Mouse (Mus musculus) lung, embryonic 15.5 days (tissue): Measurements from ENCODE around the gene Zdhhc5. TPM values are rescaled to one million over a fixed set of nuclear protein-coding genes. Genes with fewer than 3 reads are reported as not detected.
"Not testable (repeated sequence)": the region's sequence is repeated elsewhere in the genome, so short reads cannot be mapped to it uniquely, and the experiment has no call there.

Experiments
- ATAC-seq: fragments of 200-750 bp; cut with Nextera tagmentation; 2 replicates; pipeline ENCODE4 v1.8.0; 2017; ENCODE audit warnings: moderate number of reproducible peaks, borderline replicate concordance; ENCODE audit not compliant: low FRiP score, low TSS enrichment; ENCODE audit errors: extremely low read depth
- H3K27ac ChIP-seq: fragments of 300-500 bp; sonication (generic); 2 replicates; pipeline ENCODE4 v1.5.1; 2015; ENCODE audit warnings: moderate library complexity, mild to moderate bottlenecking, inconsistent platforms
- H3K27me3 ChIP-seq: fragments of 300-500 bp; sonication (generic); 2 replicates; pipeline ENCODE4 v1.6.1; 2015; ENCODE audit warnings: inconsistent platforms
- H3K36me3 ChIP-seq: fragments of 300-500 bp; sonication (generic); 2 replicates; pipeline ENCODE4 v1.6.1; 2015; ENCODE audit warnings: inconsistent platforms
- H3K4me1 ChIP-seq: fragments of 300-500 bp; sonication (generic); 2 replicates; pipeline ENCODE4 v1.6.1; 2015; ENCODE audit warnings: inconsistent platforms
- H3K4me2 ChIP-seq: fragments of 300-500 bp; sonication (generic); 2 replicates; pipeline ENCODE4 v1.6.1; 2015; ENCODE audit warnings: inconsistent platforms, mild to moderate bottlenecking, moderate library complexity
- H3K4me3 ChIP-seq: fragments of 300-500 bp; sonication (generic); 2 replicates; pipeline ENCODE4 v1.5.1; 2015; ENCODE audit warnings: mild to moderate bottlenecking, inconsistent platforms
- H3K9ac ChIP-seq: fragments of 300-500 bp; sonication (generic); 2 replicates; pipeline ENCODE4 v1.6.1; 2015; ENCODE audit warnings: inconsistent platforms
- H3K9me3 ChIP-seq: fragments of 300-500 bp; sonication (generic); 2 replicates; pipeline ENCODE4 v1.6.1; 2016; ENCODE audit warnings: inconsistent platforms
- WGBS: fragments of 180-500 bp; shearing (Covaris S2); methylation state at CpG from one replicate; pipeline ENCODE4 v1.1.7; 2015; 5-methylcytosine and 5-hydroxymethylcytosine counted together
- polyA plus RNA-seq: library from polyadenylated mRNA; unstranded; fragments of >200 nt; fragmentation: Nextera tagmentation; extraction: Ambion mirVana; gene quantifications from 2 replicates; pipeline ENCODE4 v1.2.1, GENCODE M21; 2015

Gene Zdhhc5
- polyA plus RNA-seq, 1 experiment from 2014 or later, result 24.5 TPM

GRCm38 (mm10) chr2:84733579-84734300, 18.8 kb upstream of the Zdhhc5 start, which contains the start of gene Ypel4:
Ypel4 (plus strand) TSS chr2:84734058.
- peak within 1 kb of the TSS; percentile 37 for H3K4me3 ChIP-seq
- 2% methylated on average over 8 of the region's 8 CpGs for WGBS
- no peak within 1 kb of the TSS for H3K27ac ChIP-seq
- no peaks in the 10 kb centered on the region for H3K36me3 ChIP-seq
- H3K27me3 ChIP-seq, result peaks cover 16% of the 10 kb centered on the region; the same call in 1 of the 2 replicates
- peak within 1 kb of the TSS; percentile 32 for H3K9ac ChIP-seq
- peaks cover 46% of the 10 kb centered on the region for H3K4me1 ChIP-seq
- H3K4me2 ChIP-seq, result peak within 1 kb of the TSS; percentile 46
- no peaks in the 10 kb centered on the region for H3K9me3 ChIP-seq
- ATAC-seq, result peak; percentile 4; the same call in 1 of the 2 replicates

- Histone ChIP-seq H3K9me3 (no peaks in the 10 kb centered on the region), H3K9ac (no peak overlapping the region), H3K27me3 (peaks cover 16% of the 10 kb centered on the region; the same call in 1 of the 2 replicates), H3K4me2 (no peak overlapping the region), H3K36me3 (no peaks in the 10 kb centered on the region), H3K27ac (no peak overlapping the region), H3K4me3 (no peak overlapping the region), H3K4me1 (peaks cover 33% of the 10 kb centered on the region)
- ATAC-seq, result no peak
- 56% methylated on average over 1 of the region's 1 CpGs for WGBS
Measured at GRCm38 (mm10) chr2:84732394-84732793, 17.4 kb upstream of the Zdhhc5 start.

- Histone ChIP-seq H3K27ac (no peak overlapping the region), H3K9me3 (no peaks in the 10 kb centered on the region), H3K4me3 (no peak overlapping the region), H3K27me3 (peaks cover 16% of the 10 kb centered on the region; the same call in 1 of the 2 replicates), H3K4me1 (peaks cover 26% of the 10 kb centered on the region), H3K9ac (no peak overlapping the region), H3K4me2 (no peak overlapping the region), H3K36me3 (no peaks in the 10 kb centered on the region)
- 75% methylated on average over 3 of the region's 3 CpGs for WGBS
- no peak for ATAC-seq
Measured at GRCm38 (mm10) chr2:84731206-84731605, 16.2 kb upstream of the Zdhhc5 start.

GRCm38 (mm10) chr2:84728191-84728590, 13.2 kb upstream of the Zdhhc5 start:
- not testable (repeated sequence) for H3K9ac ChIP-seq, H3K4me2 ChIP-seq, H3K4me3 ChIP-seq, H3K27ac ChIP-seq, H3K9me3 ChIP-seq, H3K27me3 ChIP-seq, ATAC-seq
- Histone ChIP-seq H3K36me3 (peaks cover 13% of the 10 kb centered on the region), H3K4me1 (peaks cover 15% of the 10 kb centered on the region)
- WGBS, result 79% methylated on average over 5 of the region's 5 CpGs

- peak within 1 kb of the TSS; percentile 63 for H3K4me3 ChIP-seq
- ATAC-seq, result peak; percentile 97
- WGBS, result under 1% methylated on average over 39 of the region's 39 CpGs
Measured at GRCm38 (mm10) chr2:84727172-84727858, 12.3 kb upstream of the Zdhhc5 start, which contains the start of gene Clp1. Clp1 (minus strand) TSS chr2:84727350.

GRCm38 (mm10) chr2:84726716-84727115, 11.7 kb upstream of the Zdhhc5 start:
- Histone ChIP-seq H3K9me3 (no peaks in the 10 kb centered on the region), H3K27ac (0 out of 2 replicates have a peak overlapping the region, but pooled peaks have one; percentile 82), H3K27me3 (no peaks in the 10 kb centered on the region), H3K36me3 (peaks cover 16% of the 10 kb centered on the region), H3K4me3 (peak overlapping the region; percentile 63), H3K9ac (peak overlapping the region; percentile 56), H3K4me1 (peaks cover 15% of the 10 kb centered on the region), H3K4me2 (peak overlapping the region; percentile 85)
- WGBS, result 5% methylated on average over 9 of the region's 9 CpGs
- ATAC-seq, result peak; percentile 9; the same call in 1 of the 2 replicates

More at GRCm38 (mm10) chr2:84727172-84727858, 12.3 kb upstream of the Zdhhc5 start, which contains the start of gene Clp1:
- H3K27me3 ChIP-seq, result no peaks in the 10 kb centered on the region
- no peaks in the 10 kb centered on the region for H3K9me3 ChIP-seq
- peaks cover 14% of the 10 kb centered on the region for H3K36me3 ChIP-seq
- peak within 1 kb of the TSS; percentile 56 for H3K9ac ChIP-seq
- peak within 1 kb of the TSS; percentile 85 for H3K4me2 ChIP-seq
- H3K4me1 ChIP-seq, result peaks cover 15% of the 10 kb centered on the region
- peak within 1 kb of the TSS; percentile 82 for H3K27ac ChIP-seq

GRCm38 (mm10) chr2:84725770-84726169, 10.8 kb upstream of the Zdhhc5 start:
- no peak overlapping the region for H3K9ac ChIP-seq
- H3K36me3 ChIP-seq, result peaks cover 24% of the 10 kb centered on the region
- peaks cover 15% of the 10 kb centered on the region for H3K4me1 ChIP-seq
- no peaks in the 10 kb centered on the region for H3K27me3 ChIP-seq
- H3K9me3 ChIP-seq, result no peaks in the 10 kb centered on the region
- H3K4me3 ChIP-seq, result no peak overlapping the region
- ATAC-seq, result no peak
- peak overlapping the region; percentile 85; the same call in 1 of the 2 replicates for H3K4me2 ChIP-seq
- H3K27ac ChIP-seq, result no peak overlapping the region
- 90% methylated on average over 10 of the region's 10 CpGs for WGBS

- 93% methylated on average over 14 of the region's 14 CpGs for WGBS
- Histone ChIP-seq H3K9me3 (no peaks in the 10 kb centered on the region), H3K4me1 (peaks cover 15% of the 10 kb centered on the region), H3K4me3 (no peak overlapping the region), H3K4me2 (no peak overlapping the region), H3K9ac (no peak overlapping the region), H3K27me3 (no peaks in the 10 kb centered on the region), H3K27ac (no peak overlapping the region), H3K36me3 (peaks cover 24% of the 10 kb centered on the region)
- ATAC-seq, result no peak
Measured at GRCm38 (mm10) chr2:84723856-84724255, 8.9 kb upstream of the Zdhhc5 start.

GRCm38 (mm10) chr2:84721182-84721581, 6.2 kb upstream of the Zdhhc5 start:
- no peaks in the 10 kb centered on the region for H3K27me3 ChIP-seq
- H3K9me3 ChIP-seq, result no peaks in the 10 kb centered on the region
- H3K4me1 ChIP-seq, result peaks cover 15% of the 10 kb centered on the region
- H3K27ac ChIP-seq, result no peak overlapping the region
- H3K36me3 ChIP-seq, result peaks cover 24% of the 10 kb centered on the region
- no peak overlapping the region for H3K4me2 ChIP-seq
- no peak overlapping the region for H3K9ac ChIP-seq
- H3K4me3 ChIP-seq, result no peak overlapping the region
- no peak for ATAC-seq
- 85% methylated on average over 3 of the region's 3 CpGs for WGBS

- Histone ChIP-seq H3K27me3 (no peaks in the 10 kb centered on the region), H3K9me3 (no peaks in the 10 kb centered on the region), H3K4me1 (peaks cover 11% of the 10 kb centered on the region), H3K27ac (no peak overlapping the region), H3K4me3 (no peak overlapping the region), H3K9ac (no peak overlapping the region), H3K4me2 (no peak overlapping the region), H3K36me3 (peaks cover 24% of the 10 kb centered on the region)
- no peak for ATAC-seq
- WGBS, result 91% methylated on average over 2 of the region's 2 CpGs
Measured at GRCm38 (mm10) chr2:84720718-84721117, 5.7 kb upstream of the Zdhhc5 start.

- no peak for ATAC-seq
- 90% methylated on average over 4 of the region's 4 CpGs for WGBS
- Histone ChIP-seq H3K9me3 (no peaks in the 10 kb centered on the region), H3K4me2 (no peak overlapping the region), H3K36me3 (peaks cover 10% of the 10 kb centered on the region; the same call in 1 of the 2 replicates), H3K4me3 (no peak overlapping the region), H3K4me1 (peaks cover 13% of the 10 kb centered on the region), H3K27ac (no peak overlapping the region), H3K27me3 (no peaks in the 10 kb centered on the region), H3K9ac (no peak overlapping the region)
Measured at GRCm38 (mm10) chr2:84717357-84717756, 2.4 kb upstream of the Zdhhc5 start.
